Mouse (Mus musculus): ENCODE measurements around the gene Aifm2. TPM values are rescaled to one million over a fixed set of nuclear protein-coding genes. Genes with fewer than 3 reads are reported as not detected.

The Aifm2 gene
- 5.1 and 8.2 TPM in 2 replicates for polyA plus RNA-seq (2016; fragmentation: Nextera tagmentation; extraction: Ambion mirVana)

DNA sequence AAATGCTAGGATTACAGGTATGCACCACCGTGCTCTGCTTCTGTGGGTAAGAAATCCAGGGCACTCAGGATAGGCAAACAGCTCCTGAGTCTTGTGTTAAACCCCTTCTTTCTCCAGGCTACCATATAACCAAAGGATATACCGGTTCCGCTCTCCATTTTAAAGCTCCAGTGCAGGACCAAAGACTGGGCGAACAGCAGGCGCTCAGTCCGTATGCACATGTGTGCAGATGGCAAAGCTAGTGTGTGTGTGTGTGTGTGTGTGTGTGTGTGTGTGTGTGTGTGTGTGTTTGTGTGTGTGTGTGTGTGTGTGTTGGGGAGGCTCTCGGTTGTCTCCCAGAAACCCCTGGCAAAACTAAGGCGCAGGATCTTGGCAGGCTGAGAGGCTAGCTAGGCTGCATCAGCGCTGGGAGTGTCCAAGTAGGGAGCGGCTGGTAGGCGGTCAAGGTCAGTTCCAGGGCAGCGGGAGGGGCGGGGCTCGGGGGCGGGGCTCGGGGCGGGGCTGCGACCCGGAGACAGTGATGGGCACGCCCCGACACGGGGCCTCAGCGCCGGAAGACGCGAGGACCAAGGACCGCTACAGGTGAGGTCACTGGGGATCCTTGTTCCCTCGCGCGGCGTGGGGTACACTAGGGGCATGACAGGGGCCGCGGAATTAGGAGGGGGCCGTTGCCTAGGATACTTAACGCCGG is at the start of gene Aifm2:
Gene Aifm2, plus strand, starts transcription at position 493 of the 691 bp plus-strand sequence.
- Histone ChIP-seq H3K4me1 (replicated peaks) (peaks cover 15% of the 10 kb centered on the region), H3K27ac (peak within 1 kb of the TSS; percentile 50; the same call in 1 of the 2 replicates), H3K4me3 (peak within 1 kb of the TSS; percentile 65), H3K36me3 (no peaks in the 10 kb centered on the region), H3K27me3 (ENCODE audit: insufficient read depth, poor library complexity, severe bottlenecking) (peaks cover 54% of the 10 kb centered on the region), H3K9me3 (no peaks in the 10 kb centered on the region)
- WGBS, result 15% methylated on average over 36 of the region's 36 CpGs
- DNase-seq (ENCODE audit: low spot score), result peak; percentile 78

DNA sequence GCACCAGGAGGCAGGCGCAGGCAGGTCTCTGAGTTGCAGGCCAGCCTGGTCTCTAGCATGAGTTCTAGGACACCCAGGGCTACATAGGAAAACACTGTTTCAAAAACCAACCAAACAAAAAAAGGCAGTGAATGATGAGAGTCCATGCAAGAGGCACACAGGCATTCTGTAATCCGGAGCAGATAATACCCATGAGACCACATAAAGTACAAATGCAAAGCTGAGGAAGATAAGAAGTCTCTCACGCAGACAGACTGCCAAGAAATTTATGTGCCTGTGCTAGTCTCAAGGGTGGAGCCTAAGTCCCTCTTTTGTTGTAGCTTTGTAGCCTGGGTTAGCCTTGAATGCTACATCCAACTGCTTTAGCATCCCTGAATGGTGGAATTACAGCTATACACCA is 49.4 kb upstream of the Aifm2 start:
- Histone ChIP-seq H3K36me3 (peaks cover 99% of the 10 kb centered on the region), H3K27ac (no peak overlapping the region), H3K4me3 (no peak overlapping the region), H3K9me3 (no peaks in the 10 kb centered on the region), H3K4me1 (replicated peaks) (no peaks in the 10 kb centered on the region), H3K27me3 (ENCODE audit: insufficient read depth, poor library complexity, severe bottlenecking) (no peaks in the 10 kb centered on the region)
- DNase-seq (ENCODE audit: low spot score), result no peak
- WGBS, result 97% methylated on average over 3 of the region's 3 CpGs

DNA sequence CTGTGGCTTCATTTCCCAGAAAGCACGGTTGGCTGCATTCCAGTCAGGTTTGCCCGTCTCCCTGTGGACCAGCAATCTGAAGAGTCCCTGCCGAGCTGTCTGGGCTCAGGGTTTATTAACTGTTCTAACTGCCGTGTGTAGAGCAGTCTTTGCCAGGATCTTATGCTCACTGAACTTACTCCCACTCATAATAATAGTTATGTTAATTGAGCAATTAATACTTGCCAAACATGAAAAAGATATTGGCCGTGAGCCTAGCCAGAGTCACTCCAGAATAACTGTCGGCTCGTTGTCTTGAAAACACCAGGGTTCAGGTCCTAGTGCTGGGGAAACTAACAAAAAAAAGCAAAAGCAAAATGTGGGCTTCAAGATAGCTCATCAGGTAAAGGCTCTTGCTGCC is 45.8 kb upstream of the Aifm2 start:
- Histone ChIP-seq H3K4me3 (no peak overlapping the region), H3K9me3 (no peaks in the 10 kb centered on the region), H3K27me3 (ENCODE audit: insufficient read depth, poor library complexity, severe bottlenecking) (no peaks in the 10 kb centered on the region), H3K27ac (no peak overlapping the region), H3K4me1 (replicated peaks) (no peaks in the 10 kb centered on the region), H3K36me3 (peaks cover 97% of the 10 kb centered on the region)
- WGBS, result 87% methylated on average over 7 of the region's 7 CpGs
- DNase-seq (ENCODE audit: low spot score), result no peak

DNA sequence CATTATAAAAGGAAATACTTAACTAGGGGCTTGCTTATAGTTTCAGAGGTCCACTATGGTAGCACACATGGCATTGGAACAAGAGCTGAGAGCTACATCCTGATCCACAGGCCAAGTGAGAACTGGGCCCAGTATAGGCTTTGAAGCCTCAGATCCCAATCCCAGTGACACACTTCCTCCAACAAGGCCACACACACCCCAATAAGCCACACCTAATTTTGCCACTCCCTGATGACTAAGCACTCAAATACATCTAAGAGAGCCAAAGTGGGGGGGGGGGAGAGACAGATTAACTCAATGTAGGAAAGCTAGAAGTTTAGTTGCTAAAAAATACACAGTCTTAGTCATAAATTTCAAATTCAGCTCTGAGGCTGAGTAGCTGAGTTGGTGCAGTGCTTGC is 45.2 kb upstream of the Aifm2 start:
- H3K36me3 ChIP-seq, result peaks cover 97% of the 10 kb centered on the region
- no peak overlapping the region for H3K4me3 ChIP-seq
- H3K27ac ChIP-seq, result no peak overlapping the region
- H3K4me1 ChIP-seq (replicated peaks), result no peaks in the 10 kb centered on the region
- no peaks in the 10 kb centered on the region for H3K9me3 ChIP-seq
- DNase-seq (ENCODE audit: low spot score), result no peak
- no peaks in the 10 kb centered on the region for H3K27me3 ChIP-seq (ENCODE audit: insufficient read depth, poor library complexity, severe bottlenecking)

DNA sequence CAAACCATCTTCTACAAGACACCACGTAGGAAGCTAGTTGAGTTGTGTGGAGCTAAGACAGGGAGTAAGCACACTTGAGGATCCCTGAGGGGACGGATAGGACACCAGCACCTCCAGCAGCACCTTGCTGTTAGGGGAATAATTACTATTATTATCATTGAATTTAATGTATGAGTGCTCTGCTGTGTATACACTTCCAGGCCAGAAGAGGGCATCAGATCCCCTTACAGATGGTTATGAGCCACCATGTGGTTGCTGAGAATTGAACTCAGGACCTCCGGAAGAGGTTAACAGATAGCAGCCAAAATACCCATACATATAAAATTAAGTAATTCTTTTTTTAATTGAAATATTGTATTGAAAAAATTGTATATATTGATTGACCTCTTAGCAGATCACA is 44.3 kb upstream of the Aifm2 start:
- H3K4me3 ChIP-seq, result no peak overlapping the region
- no peaks in the 10 kb centered on the region for H3K9me3 ChIP-seq
- no peaks in the 10 kb centered on the region for H3K4me1 ChIP-seq (replicated peaks)
- no peak overlapping the region for H3K27ac ChIP-seq
- H3K36me3 ChIP-seq, result peaks cover 95% of the 10 kb centered on the region
- 91% methylated on average over 3 of the region's 3 CpGs for WGBS
- no peaks in the 10 kb centered on the region for H3K27me3 ChIP-seq (ENCODE audit: insufficient read depth, poor library complexity, severe bottlenecking)
- no peak for DNase-seq (ENCODE audit: low spot score)

DNA sequence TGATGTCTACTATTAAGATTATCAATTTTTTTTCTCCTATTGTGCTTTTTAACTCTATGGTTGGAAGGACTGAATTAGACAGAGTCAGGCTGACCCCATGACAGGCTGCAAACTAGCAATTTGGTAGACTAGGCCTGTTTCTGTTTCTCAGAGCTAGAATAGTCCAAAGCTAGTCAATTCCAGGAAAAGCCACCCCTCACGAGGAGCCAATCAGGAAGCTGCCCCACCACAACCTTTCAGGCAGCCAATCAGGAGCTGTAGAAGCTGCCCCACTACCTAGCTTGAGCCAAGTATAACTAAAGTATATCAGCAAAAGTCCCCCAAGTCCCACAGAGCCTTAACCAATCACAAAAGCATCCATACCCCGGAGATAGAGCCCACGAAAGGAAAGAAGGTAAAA is 39.1 kb upstream of the Aifm2 start:
- Histone ChIP-seq H3K4me1 (replicated peaks) (peaks cover 12% of the 10 kb centered on the region), H3K27ac (no peak overlapping the region), H3K36me3 (peaks cover 48% of the 10 kb centered on the region), H3K9me3 (no peaks in the 10 kb centered on the region), H3K27me3 (ENCODE audit: insufficient read depth, poor library complexity, severe bottlenecking) (no peaks in the 10 kb centered on the region), H3K4me3 (no peak overlapping the region)
- DNase-seq (ENCODE audit: low spot score), result no peak
- WGBS, result 88% methylated on average over 3 of the region's 3 CpGs

DNA sequence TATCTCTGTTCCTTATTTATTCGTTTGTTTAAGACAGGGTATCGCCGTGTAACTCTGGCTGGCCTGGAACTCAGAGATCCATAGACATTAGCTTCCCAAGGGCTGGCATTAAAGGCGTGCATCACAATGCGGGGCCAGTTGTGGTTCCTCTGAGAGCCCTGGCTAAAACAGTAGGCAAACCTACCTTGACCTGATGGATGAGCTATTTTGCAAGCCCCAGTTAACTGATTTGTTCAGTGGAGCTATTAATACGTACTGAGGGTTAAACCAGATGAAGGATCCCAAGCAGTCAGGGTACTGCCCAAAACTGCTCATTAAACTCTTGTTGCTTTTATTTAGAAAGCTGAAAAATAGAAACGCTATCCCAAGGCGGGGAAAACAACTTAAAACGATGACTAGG is 35.5 kb upstream of the Aifm2 start:
- H3K27ac ChIP-seq, result peak overlapping the region; percentile 93
- H3K36me3 ChIP-seq, result peaks cover 21% of the 10 kb centered on the region
- peaks cover 22% of the 10 kb centered on the region for H3K4me1 ChIP-seq (replicated peaks)
- WGBS, result 37% methylated on average over 9 of the region's 9 CpGs
- H3K9me3 ChIP-seq, result no peaks in the 10 kb centered on the region
- H3K27me3 ChIP-seq (ENCODE audit: insufficient read depth, poor library complexity, severe bottlenecking), result no peaks in the 10 kb centered on the region
- H3K4me3 ChIP-seq, result peak overlapping the region; percentile 78
- no peak for DNase-seq (ENCODE audit: low spot score)

DNA sequence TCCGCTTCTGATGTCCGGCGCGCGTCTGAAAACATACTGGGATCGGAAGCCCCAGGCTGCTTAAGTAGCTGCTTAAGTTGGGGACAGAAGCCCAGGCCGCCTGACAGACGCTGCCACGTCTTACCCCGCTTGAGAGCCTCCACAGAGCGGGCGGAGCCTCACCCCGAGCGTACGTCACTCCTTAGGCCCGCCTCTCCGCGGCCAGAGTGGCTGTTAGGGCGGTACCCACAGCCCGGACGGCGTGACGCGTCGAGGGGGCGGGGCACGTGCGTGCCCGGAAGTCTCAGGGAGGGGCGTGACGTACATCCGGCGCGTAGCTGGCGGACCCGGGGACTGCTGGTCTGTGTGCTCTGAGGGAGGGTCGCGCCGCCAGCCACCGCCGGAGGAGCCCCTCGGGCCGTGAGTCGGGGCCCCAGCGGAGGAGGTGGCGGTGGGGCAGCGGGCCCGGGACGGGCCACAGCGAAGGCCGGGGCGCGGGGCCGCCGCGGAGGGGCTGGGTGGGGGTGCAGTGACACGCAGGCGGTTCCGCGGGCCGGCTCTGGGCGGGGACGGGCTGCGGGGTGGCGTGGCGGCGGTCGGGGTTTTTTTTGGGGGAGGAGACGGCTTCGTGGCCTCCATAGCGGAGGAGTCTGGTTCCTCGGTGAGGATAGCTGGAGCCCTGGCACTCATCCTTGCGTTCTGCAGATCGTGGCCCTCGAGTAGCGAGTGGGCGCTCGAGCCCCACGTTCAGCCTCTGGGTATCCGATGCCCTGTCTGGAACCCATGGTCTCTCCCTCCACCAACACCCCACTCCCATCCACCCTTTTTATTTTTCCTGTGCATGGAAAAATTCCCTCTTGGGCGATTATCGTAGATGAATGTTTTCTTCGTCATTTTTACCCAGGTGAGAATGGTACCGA is 34.8 kb upstream of the Aifm2 start, which contains the start of gene Sar1a:
Gene Sar1a, plus strand, starts transcription at position 285 of the 899 bp plus-strand sequence.
- under 1% methylated on average over 84 of the region's 84 CpGs for WGBS
- peak within 1 kb of the TSS; percentile 78 for H3K4me3 ChIP-seq

DNA sequence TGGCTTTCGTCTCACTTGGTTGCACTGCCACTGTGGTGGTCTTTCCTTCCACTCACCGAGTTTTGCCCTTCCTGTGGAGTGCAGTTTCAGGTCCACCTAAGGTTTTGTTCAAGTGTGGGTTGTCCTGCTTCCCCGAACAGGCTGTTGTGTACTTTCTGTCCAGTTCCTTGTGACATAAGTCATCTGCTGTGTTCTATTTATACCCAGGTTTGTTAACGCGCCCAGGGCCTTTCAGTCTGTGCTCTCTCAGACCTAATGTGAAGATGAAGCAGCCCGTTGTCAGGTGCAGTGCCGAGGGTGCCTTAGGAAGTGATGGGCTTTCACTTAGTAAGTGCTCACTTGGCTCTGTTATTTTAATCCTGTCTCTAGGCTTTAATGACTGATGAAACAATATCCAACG is 25.7 kb upstream of the Aifm2 start:
- DNase-seq (ENCODE audit: low spot score), result no peak
- Histone ChIP-seq H3K36me3 (peaks cover 95% of the 10 kb centered on the region), H3K9me3 (no peaks in the 10 kb centered on the region), H3K4me3 (no peak overlapping the region), H3K4me1 (replicated peaks) (no peaks in the 10 kb centered on the region), H3K27me3 (ENCODE audit: insufficient read depth, poor library complexity, severe bottlenecking) (no peaks in the 10 kb centered on the region), H3K27ac (no peak overlapping the region)
- WGBS, result 91% methylated on average over 8 of the region's 8 CpGs

More for the DNA sequence above, 34.8 kb upstream of the Aifm2 start, which contains the start of gene Sar1a:
- DNase-seq (ENCODE audit: low spot score), result peak; percentile 99
- Histone ChIP-seq H3K27me3 (ENCODE audit: insufficient read depth, poor library complexity, severe bottlenecking) (no peaks in the 10 kb centered on the region), H3K27ac (peak within 1 kb of the TSS; percentile 93), H3K9me3 (no peaks in the 10 kb centered on the region), H3K4me1 (replicated peaks) (peaks cover 22% of the 10 kb centered on the region), H3K36me3 (peaks cover 21% of the 10 kb centered on the region)

DNA sequence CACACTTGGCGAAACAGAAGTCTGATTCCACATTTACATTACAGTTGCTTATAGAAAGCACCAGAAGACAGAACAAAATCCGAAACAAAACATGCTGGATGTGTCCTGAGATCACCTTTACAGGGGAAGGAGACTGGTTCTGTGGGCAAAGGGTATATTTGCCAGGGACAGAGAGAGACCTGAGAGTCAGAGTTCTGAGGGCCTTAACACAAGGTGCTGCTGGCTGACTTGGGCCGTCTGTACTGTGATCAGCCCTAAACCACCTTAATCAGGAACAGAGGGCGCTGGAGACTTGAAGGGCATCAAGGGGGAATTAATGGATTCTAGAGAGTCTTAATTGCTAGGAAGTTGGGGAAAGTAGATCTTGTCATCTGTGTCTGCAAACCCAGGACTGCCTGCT is 21.5 kb upstream of the Aifm2 start:
- H3K4me1 ChIP-seq (replicated peaks), result peaks cover 23% of the 10 kb centered on the region
- 78% methylated on average over 4 of the region's 4 CpGs for WGBS
- no peaks in the 10 kb centered on the region for H3K27me3 ChIP-seq (ENCODE audit: insufficient read depth, poor library complexity, severe bottlenecking)
- no peak overlapping the region for H3K27ac ChIP-seq
- no peak for DNase-seq (ENCODE audit: low spot score)
- H3K4me3 ChIP-seq, result no peak overlapping the region
- no peaks in the 10 kb centered on the region for H3K9me3 ChIP-seq
- H3K36me3 ChIP-seq, result peaks cover 63% of the 10 kb centered on the region

DNA sequence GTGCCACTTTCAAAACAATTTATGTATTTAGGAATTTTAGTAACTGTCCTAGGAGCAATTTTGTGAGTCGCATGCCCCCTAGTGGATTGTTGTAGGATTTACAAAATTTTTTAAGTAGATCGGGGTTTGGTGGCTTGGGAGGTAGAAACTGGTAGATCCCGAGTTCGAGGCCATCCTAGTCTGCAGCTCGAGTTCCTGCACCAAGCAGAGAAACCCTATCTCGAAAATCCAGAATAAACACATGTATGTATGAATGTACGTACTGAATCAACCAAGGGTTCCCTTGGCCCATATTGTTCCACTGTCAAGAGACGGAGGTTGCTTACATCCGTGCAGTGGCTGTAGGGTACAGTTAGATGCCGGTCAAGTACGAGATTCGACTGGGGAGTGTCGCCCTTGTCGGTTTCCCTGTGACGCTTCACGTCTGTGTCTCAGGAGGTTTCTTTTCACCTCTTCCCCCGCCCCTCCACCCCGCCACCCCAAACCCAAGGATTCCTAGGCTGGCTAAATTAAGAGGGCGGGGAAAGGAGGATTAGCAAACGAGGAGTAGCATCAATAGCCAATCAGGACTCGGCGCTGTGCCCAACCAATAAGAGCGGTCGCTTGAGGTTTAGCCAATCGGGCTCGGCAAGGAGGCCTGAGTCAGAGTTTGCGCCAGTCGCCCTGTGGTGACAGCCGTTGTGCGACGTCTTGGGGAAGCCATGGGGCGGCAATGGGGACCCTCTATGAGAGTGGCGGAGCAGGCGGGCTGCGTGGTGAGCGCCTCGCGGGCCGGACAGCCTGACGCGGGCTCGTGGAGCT is 20.0 kb upstream of the Aifm2 start, which contains the start of gene Tysnd1:
Gene Tysnd1, plus strand, starts transcription at position 645 of the 801 bp plus-strand sequence.
- H3K4me3 ChIP-seq, result peak within 1 kb of the TSS; percentile 83
- H3K27ac ChIP-seq, result peak within 1 kb of the TSS; percentile 86
- H3K36me3 ChIP-seq, result peaks cover 58% of the 10 kb centered on the region
- DNase-seq (ENCODE audit: low spot score), result peak; percentile 95
- H3K9me3 ChIP-seq, result no peaks in the 10 kb centered on the region
- H3K4me1 ChIP-seq (replicated peaks), result peaks cover 23% of the 10 kb centered on the region
- 1% methylated on average over 42 of the region's 42 CpGs for WGBS
- H3K27me3 ChIP-seq (ENCODE audit: insufficient read depth, poor library complexity, severe bottlenecking), result no peaks in the 10 kb centered on the region

DNA sequence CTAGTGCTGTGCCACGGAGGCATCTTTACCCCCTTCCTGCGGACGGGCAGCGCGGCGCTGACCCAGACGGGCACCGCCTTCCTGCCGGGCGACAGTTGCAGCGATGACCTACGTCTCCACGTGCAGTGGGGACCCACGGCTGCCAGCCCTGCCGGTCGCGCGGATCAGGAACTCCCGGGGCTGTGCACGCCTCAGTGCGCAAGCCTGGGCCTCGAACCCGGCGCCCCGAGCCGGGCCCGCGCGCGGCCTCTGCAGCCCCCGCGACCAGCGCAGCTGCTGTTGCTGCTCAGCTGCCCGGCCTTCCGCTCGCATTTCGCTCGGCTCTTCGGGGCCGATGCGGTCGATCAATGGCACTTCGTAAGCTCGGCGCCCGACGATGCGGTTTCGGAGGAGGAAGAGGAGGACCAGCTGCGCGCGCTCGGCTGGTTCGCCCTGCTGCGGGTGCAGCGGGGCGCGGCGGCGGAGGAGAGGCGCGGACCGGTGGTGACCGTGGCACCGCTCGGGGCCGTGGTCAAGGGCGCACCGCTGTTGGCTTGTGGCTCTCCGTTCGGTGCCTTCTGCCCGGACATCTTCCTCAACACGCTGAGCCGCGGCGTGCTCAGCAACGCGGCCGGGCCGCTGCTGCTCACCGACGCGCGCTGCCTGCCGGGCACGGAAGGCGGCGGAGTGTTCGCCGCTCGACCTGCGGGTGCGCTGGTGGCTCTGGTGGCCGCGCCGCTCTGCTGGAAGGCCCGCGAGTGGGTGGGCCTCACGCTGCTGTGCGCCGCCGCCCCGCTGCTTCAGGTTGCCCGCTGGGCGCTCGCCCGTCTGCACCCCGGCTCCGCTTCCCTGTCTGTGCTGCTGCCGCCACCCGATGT is 19.1 kb upstream of the Aifm2 start:
- H3K9me3 ChIP-seq, result no peaks in the 10 kb centered on the region
- peak overlapping the region; percentile 86 for H3K27ac ChIP-seq
- DNase-seq (ENCODE audit: low spot score), result no peak
- H3K4me3 ChIP-seq, result peak overlapping the region; percentile 83
- no peaks in the 10 kb centered on the region for H3K27me3 ChIP-seq (ENCODE audit: insufficient read depth, poor library complexity, severe bottlenecking)
- under 1% methylated on average over 111 of the region's 111 CpGs for WGBS
- peaks cover 23% of the 10 kb centered on the region for H3K4me1 ChIP-seq (replicated peaks)
- H3K36me3 ChIP-seq, result peaks cover 52% of the 10 kb centered on the region

Data from hindbrain, embryonic 10.5 days (tissue).